Mouse (Mus musculus) myocyte (in vitro differentiated cells): ENCODE results near the gene Gramd1a. TPM values are rescaled to one million over a fixed set of nuclear protein-coding genes. Genes with fewer than 3 reads are reported as not detected.

Experiments used
- polyA plus RNA-seq: library from polyadenylated mRNA; unstranded; fragments of >200 nt; fragmentation: generic; extraction: Trizol; gene quantifications from one replicate; pipeline ENCODE4 v1.2.1, GENCODE M21; 2012; ENCODE audit warnings: missing spikeins

Gramd1a gene
- polyA plus RNA-seq, 1 experiment: 25.5 TPM

Other genes starting within 250 kb of the Gramd1a start
- gene Mag, start 241.0 kb downstream of the Gramd1a start, polyA plus RNA-seq: 0.01 TPM
- not detected for gene Hamp2, start 231.2 kb downstream of the Gramd1a start, polyA plus RNA-seq
- gene Hamp, start 211.9 kb downstream of the Gramd1a start, polyA plus RNA-seq: not detected
- gene Usf2, start 199.1 kb downstream of the Gramd1a start, polyA plus RNA-seq: 88.6 TPM
- gene Lsr, start 182.4 kb downstream of the Gramd1a start, polyA plus RNA-seq: 0.02 TPM
- gene Fam187b, start 182.1 kb downstream of the Gramd1a start, polyA plus RNA-seq: not detected
- 31.0 TPM for gene Fxyd5, start 113.4 kb downstream of the Gramd1a start, polyA plus RNA-seq
- not detected for gene Fxyd7, start 104.4 kb downstream of the Gramd1a start, polyA plus RNA-seq
- gene Fxyd1, start 98.7 kb downstream of the Gramd1a start, polyA plus RNA-seq: 8.4 TPM
- gene Lgi4, start 96.6 kb downstream of the Gramd1a start, polyA plus RNA-seq: not detected
- gene Fxyd3, start 79.2 kb downstream of the Gramd1a start, polyA plus RNA-seq: 0.01 TPM
- gene Hpn, start 40.6 kb downstream of the Gramd1a start, polyA plus RNA-seq: not detected
- 4.1 TPM for gene Scn1b, start 28.9 kb downstream of the Gramd1a start, polyA plus RNA-seq
- gene Scgb2b2, start 134.6 kb upstream of the Gramd1a start, polyA plus RNA-seq: not detected
- not detected for gene Scgb1b2, start 135.9 kb upstream of the Gramd1a start, polyA plus RNA-seq
- gene Scgb2b3, start 206.2 kb upstream of the Gramd1a start, polyA plus RNA-seq: not detected
- not detected for gene Scgb1b3, start 219.7 kb upstream of the Gramd1a start, polyA plus RNA-seq